In the genomic region with DNA sequence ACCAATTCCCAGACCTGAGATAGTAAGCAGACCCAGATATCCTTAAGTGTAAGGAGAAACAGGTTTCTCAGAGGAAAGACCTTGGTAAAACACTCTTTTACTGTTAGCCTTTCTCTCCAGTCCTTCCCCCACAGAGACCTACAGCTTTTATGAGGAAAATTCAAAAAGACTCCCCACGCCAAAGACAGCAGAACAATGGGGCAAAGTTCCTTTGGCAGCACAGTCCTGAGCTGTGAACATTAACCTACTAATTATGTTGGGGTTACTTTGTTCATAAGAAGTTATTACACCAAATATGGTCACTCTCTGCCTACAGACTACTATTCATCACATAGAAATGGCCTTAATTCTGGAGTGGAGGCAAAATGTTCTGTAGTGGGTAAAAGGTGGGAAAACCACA, we compare ENCODE assay signal across 19 mouse cellular contexts.
"Had no signal": no experiment of that assay in that cellular context is flagged by ENCODE, and none has a peak within 500 bp of the region (broad histone marks: within the 10 kb centered on the region; RNA-seq: fewer than 3 reads in every experiment).

No protein-coding gene starts in this region.

- ATAC-seq: intestine, postnatal 0 days had no signal

- H3K4me2 ChIP-seq: limb, embryonic 12.5 days; limb, embryonic 15.5 days; liver, embryonic 13.5 days; midbrain, embryonic 11.5 days had no signal

- H3K4me1 ChIP-seq: limb, embryonic 12.5 days; limb, embryonic 15.5 days; liver, embryonic 13.5 days had no signal

- H3K27me3 ChIP-seq: limb, embryonic 12.5 days; limb, embryonic 15.5 days; liver, embryonic 13.5 days had no signal

- DNase-seq: layer of hippocampus, postnatal 36 days; left cerebral cortex, postnatal 4 days; liver, embryonic 13.5 days; lung, adult 2 months; lung, postnatal 14 days; lung, postnatal 4 days; midbrain, embryonic 14.5 days; right cerebral cortex, adult 18-20 months; right cerebral cortex, postnatal 14 days; right cerebral cortex, postnatal 4 days; thymus, adult 2 months; thymus, postnatal 14 days; thymus, postnatal 4 days had no signal

- H3K4me3 ChIP-seq: left cerebral cortex, adult 2 months; limb, embryonic 12.5 days; limb, embryonic 15.5 days; liver, embryonic 13.5 days had no signal

- H3K9ac ChIP-seq: limb, embryonic 12.5 days; limb, embryonic 15.5 days; liver, embryonic 13.5 days had no signal

- H3K36me3 ChIP-seq: limb, embryonic 12.5 days; limb, embryonic 15.5 days; liver, embryonic 13.5 days had no signal

- H3K9me3 ChIP-seq: limb, embryonic 12.5 days; limb, embryonic 15.5 days; liver, embryonic 13.5 days had no signal

- H3K27ac ChIP-seq: left cerebral cortex, adult 2 months; limb, embryonic 12.5 days; limb, embryonic 15.5 days; liver, embryonic 13.5 days; stomach, postnatal 0 days had no signal
